Mouse (Mus musculus): ENCODE measurements around the gene Trmo. TPM values are rescaled to one million over a fixed set of nuclear protein-coding genes. Genes with fewer than 3 reads are reported as not detected.

Trmo gene
- polyA plus RNA-seq, 1 experiment from 2014 or later: 8.0 TPM

GRCm38 (mm10) chr4:46353045-46353444 lies 36.2 kb downstream of the Trmo start:
- H3K27ac ChIP-seq (replicated peaks in 1 of 2; ENCODE audit: control insufficient read depth in 1 of 2, insufficient read depth in 1 of 2, low read depth in 2 of 2, low read length in 2 of 2): no peak overlapping the region
- H3K27me3 ChIP-seq (ENCODE audit: control insufficient read depth, insufficient read depth, low read length): peaks cover 62% of the 10 kb centered on the region
- H3K36me3 ChIP-seq (ENCODE audit: control insufficient read depth, insufficient read depth, low read length): no peaks in the 10 kb centered on the region
- no peak for ATAC-seq (ENCODE audit: insufficient number of reproducible peaks, insufficient read depth, low FRiP score, low read depth)
- H3K4me1 ChIP-seq (ENCODE audit: control insufficient read depth in 2 of 2, insufficient read depth in 2 of 2, low read length in 2 of 2): no peaks in the 10 kb centered on the region
- no peak overlapping the region for H3K9ac ChIP-seq (ENCODE audit: low read length)
- H3K4me2 ChIP-seq (ENCODE audit: low read length): no peak overlapping the region
- no peaks in the 10 kb centered on the region for H3K9me3 ChIP-seq (ENCODE audit: control insufficient read depth, low read length)
- H3K4me3 ChIP-seq (ENCODE audit: control insufficient read depth in 1 of 2, insufficient read depth in 1 of 2, low read depth in 1 of 2, low read length in 2 of 2): no peak overlapping the region
- 19% methylated on average over 10 of the region's 10 CpGs for WGBS

- H3K4me2 ChIP-seq (ENCODE audit: low read length): no peak overlapping the region
- 53% methylated on average over 5 of the region's 5 CpGs for whole genome bisulfite sequencing
- H3K27ac ChIP-seq (replicated peaks in 1 of 2; ENCODE audit: control insufficient read depth in 1 of 2, insufficient read depth in 1 of 2, low read depth in 2 of 2, low read length in 2 of 2): no peak overlapping the region
- no peak for ATAC-seq (ENCODE audit: insufficient number of reproducible peaks, insufficient read depth, low FRiP score, low read depth)
- peaks cover 0 to 4% of the 10 kb centered on the region in 2 experiments; a peak in 1 of 4 replicates for H3K4me1 ChIP-seq (ENCODE audit: control insufficient read depth in 2 of 2, insufficient read depth in 2 of 2, low read length in 2 of 2)
- H3K27me3 ChIP-seq (ENCODE audit: control insufficient read depth, insufficient read depth, low read length): peaks cover 81% of the 10 kb centered on the region
- H3K9me3 ChIP-seq (ENCODE audit: control insufficient read depth, low read length): no peaks in the 10 kb centered on the region
- H3K9ac ChIP-seq (ENCODE audit: low read length): no peak overlapping the region
- no peaks in the 10 kb centered on the region for H3K36me3 ChIP-seq (ENCODE audit: control insufficient read depth, insufficient read depth, low read length)
- no peak overlapping the region for H3K4me3 ChIP-seq (ENCODE audit: control insufficient read depth in 1 of 2, insufficient read depth in 1 of 2, low read depth in 1 of 2, low read length in 2 of 2)
Measured at GRCm38 (mm10) chr4:46349530-46349929, 39.7 kb downstream of the Trmo start.

GRCm38 (mm10) chr4:46348897-46349296 lies 40.3 kb downstream of the Trmo start:
- Histone ChIP-seq H3K27me3 (ENCODE audit: control insufficient read depth, insufficient read depth, low read length) (peaks cover 88% of the 10 kb centered on the region), H3K4me1 (ENCODE audit: control insufficient read depth in 2 of 2, insufficient read depth in 2 of 2, low read length in 2 of 2) (peaks cover 0 to 10% of the 10 kb centered on the region in 2 experiments; a peak in 1 of 4 replicates), H3K4me3 (ENCODE audit: control insufficient read depth in 1 of 2, insufficient read depth in 1 of 2, low read depth in 1 of 2, low read length in 2 of 2) (no peak overlapping the region), H3K36me3 (ENCODE audit: control insufficient read depth, insufficient read depth, low read length) (no peaks in the 10 kb centered on the region), H3K9ac (ENCODE audit: low read length) (no peak overlapping the region), H3K27ac (replicated peaks in 1 of 2; ENCODE audit: control insufficient read depth in 1 of 2, insufficient read depth in 1 of 2, low read depth in 2 of 2, low read length in 2 of 2) (no peak overlapping the region), H3K9me3 (ENCODE audit: control insufficient read depth, low read length) (no peaks in the 10 kb centered on the region), H3K4me2 (ENCODE audit: low read length) (no peak overlapping the region)
- ATAC-seq (ENCODE audit: insufficient number of reproducible peaks, insufficient read depth, low FRiP score, low read depth): no peak
- WGBS: 20% methylated on average over 9 of the region's 9 CpGs

GRCm38 (mm10) chr4:46347580-46348515 lies 41.4 kb downstream of the Trmo start:
- Histone ChIP-seq H3K4me1 (ENCODE audit: control insufficient read depth in 2 of 2, insufficient read depth in 2 of 2, low read length in 2 of 2) (peaks cover 0 to 10% of the 10 kb centered on the region in 2 experiments; a peak in 2 of 4 replicates), H3K36me3 (ENCODE audit: control insufficient read depth, insufficient read depth, low read length) (no peaks in the 10 kb centered on the region), H3K27me3 (ENCODE audit: control insufficient read depth, insufficient read depth, low read length) (peaks cover 95% of the 10 kb centered on the region), H3K4me2 (ENCODE audit: low read length) (no peak overlapping the region), H3K9me3 (ENCODE audit: control insufficient read depth, low read length) (no peaks in the 10 kb centered on the region), H3K4me3 (ENCODE audit: control insufficient read depth in 1 of 2, insufficient read depth in 1 of 2, low read depth in 1 of 2, low read length in 2 of 2) (no peak overlapping the region), H3K27ac (replicated peaks in 1 of 2; ENCODE audit: control insufficient read depth in 1 of 2, insufficient read depth in 1 of 2, low read depth in 2 of 2, low read length in 2 of 2) (no peak overlapping the region), H3K9ac (ENCODE audit: low read length) (no peak overlapping the region)
- no peak for ATAC-seq (ENCODE audit: insufficient number of reproducible peaks, insufficient read depth, low FRiP score, low read depth)
- WGBS: 3% methylated on average over 41 of the region's 41 CpGs

GRCm38 (mm10) chr4:46347141-46347540 lies 42.1 kb downstream of the Trmo start:
- no peak overlapping the region for H3K4me2 ChIP-seq (ENCODE audit: low read length)
- H3K9ac ChIP-seq (ENCODE audit: low read length): no peak overlapping the region
- H3K9me3 ChIP-seq (ENCODE audit: control insufficient read depth, low read length): no peaks in the 10 kb centered on the region
- H3K36me3 ChIP-seq (ENCODE audit: control insufficient read depth, insufficient read depth, low read length): no peaks in the 10 kb centered on the region
- WGBS: 7% methylated on average over 4 of the region's 4 CpGs
- no peak for ATAC-seq (ENCODE audit: insufficient number of reproducible peaks, insufficient read depth, low FRiP score, low read depth)
- H3K27ac ChIP-seq (replicated peaks in 1 of 2; ENCODE audit: control insufficient read depth in 1 of 2, insufficient read depth in 1 of 2, low read depth in 2 of 2, low read length in 2 of 2): no peak overlapping the region
- H3K4me3 ChIP-seq (ENCODE audit: control insufficient read depth in 1 of 2, insufficient read depth in 1 of 2, low read depth in 1 of 2, low read length in 2 of 2): no peak overlapping the region
- H3K27me3 ChIP-seq (ENCODE audit: control insufficient read depth, insufficient read depth, low read length): peaks cover 99% of the 10 kb centered on the region
- peaks cover 0 to 10% of the 10 kb centered on the region in 2 experiments; a peak in 2 of 4 replicates for H3K4me1 ChIP-seq (ENCODE audit: control insufficient read depth in 2 of 2, insufficient read depth in 2 of 2, low read length in 2 of 2)

- H3K27me3 ChIP-seq (ENCODE audit: control insufficient read depth, insufficient read depth, low read length): peaks cover 99% of the 10 kb centered on the region
- no peak overlapping the region for H3K9ac ChIP-seq (ENCODE audit: low read length)
- no peak overlapping the region for H3K4me2 ChIP-seq (ENCODE audit: low read length)
- WGBS: 31% methylated on average over 6 of the region's 6 CpGs
- H3K4me1 ChIP-seq (ENCODE audit: control insufficient read depth in 2 of 2, insufficient read depth in 2 of 2, low read length in 2 of 2): peaks cover 0 to 10% of the 10 kb centered on the region in 2 experiments; a peak in 2 of 4 replicates
- H3K36me3 ChIP-seq (ENCODE audit: control insufficient read depth, insufficient read depth, low read length): no peaks in the 10 kb centered on the region
- no peaks in the 10 kb centered on the region for H3K9me3 ChIP-seq (ENCODE audit: control insufficient read depth, low read length)
- H3K4me3 ChIP-seq (ENCODE audit: control insufficient read depth in 1 of 2, insufficient read depth in 1 of 2, low read depth in 1 of 2, low read length in 2 of 2): no peak overlapping the region
- H3K27ac ChIP-seq (replicated peaks in 1 of 2; ENCODE audit: control insufficient read depth in 1 of 2, insufficient read depth in 1 of 2, low read depth in 2 of 2, low read length in 2 of 2): no peak overlapping the region
- ATAC-seq (ENCODE audit: insufficient number of reproducible peaks, insufficient read depth, low FRiP score, low read depth): no peak
Measured at GRCm38 (mm10) chr4:46346221-46346620, 43.0 kb downstream of the Trmo start.

GRCm38 (mm10) chr4:46345773-46346100 lies 43.5 kb downstream of the Trmo start:
- Histone ChIP-seq H3K9me3 (ENCODE audit: control insufficient read depth, low read length) (no peaks in the 10 kb centered on the region), H3K4me2 (ENCODE audit: low read length) (no peak overlapping the region), H3K9ac (ENCODE audit: low read length) (no peak overlapping the region), H3K27me3 (ENCODE audit: control insufficient read depth, insufficient read depth, low read length) (peaks cover 99% of the 10 kb centered on the region), H3K27ac (replicated peaks in 1 of 2; ENCODE audit: control insufficient read depth in 1 of 2, insufficient read depth in 1 of 2, low read depth in 2 of 2, low read length in 2 of 2) (no peak overlapping the region), H3K4me3 (ENCODE audit: control insufficient read depth in 1 of 2, insufficient read depth in 1 of 2, low read depth in 1 of 2, low read length in 2 of 2) (no peak overlapping the region), H3K36me3 (ENCODE audit: control insufficient read depth, insufficient read depth, low read length) (no peaks in the 10 kb centered on the region), H3K4me1 (ENCODE audit: control insufficient read depth in 2 of 2, insufficient read depth in 2 of 2, low read length in 2 of 2) (peaks cover 0 to 10% of the 10 kb centered on the region in 2 experiments; a peak in 2 of 4 replicates)
- no peak for ATAC-seq (ENCODE audit: insufficient number of reproducible peaks, insufficient read depth, low FRiP score, low read depth)
- 24% methylated on average over 3 of the region's 3 CpGs for WGBS
